Mouse (Mus musculus) MEL (cell line): ENCODE results near the gene Mrpl37. TPM values are rescaled to one million over a fixed set of nuclear protein-coding genes. Genes with fewer than 3 reads are reported as not detected.

ENCODE experiments used
- DNase-seq: peaks from one replicate; pipeline ENCODE4 v3.0.0; 2011; ENCODE audit warnings: low read depth, low spot score
- H3K27ac ChIP-seq: 2 replicates; pipeline ENCODE4 v1.5.1; 2012; ENCODE audit warnings: low read depth, mild to moderate bottlenecking, control low read depth, low read length, moderate library complexity; ENCODE audit not compliant: control insufficient read depth
- H3K27me3 ChIP-seq, 2 experiments: fragments of 150-350 bp in 1 of 2; sonication (generic) in 1 of 2; 2 replicates each; pipeline ENCODE4 v1.6.1; 2012; ENCODE audit warnings: low read length in 2 of 2, mild to moderate bottlenecking in 2 of 2, improper control_type of control experiment in 1 of 2, moderate library complexity in 1 of 2; ENCODE audit not compliant: insufficient read depth in 2 of 2, control insufficient read depth in 1 of 2
- H3K36me3 ChIP-seq, 2 experiments: 2 replicates each; pipeline ENCODE4 v1.6.1; 2012 to 2014; ENCODE audit warnings: low read length in 2 of 2, improper control_type of control experiment in 1 of 2, inconsistent platforms in 1 of 2, mild to moderate bottlenecking in 1 of 2; ENCODE audit not compliant: insufficient read depth in 2 of 2, control insufficient read depth in 1 of 2
- H3K4me1 ChIP-seq, 2 experiments: fragments of 150-350 bp in 1 of 2; sonication (generic) in 1 of 2; 2 replicates each; pipeline ENCODE4 v1.6.1; 2012; ENCODE audit warnings: low read length in 2 of 2, improper control_type of control experiment in 1 of 2, mild to moderate bottlenecking in 1 of 2; ENCODE audit not compliant: insufficient read depth in 2 of 2, control insufficient read depth in 1 of 2
- H3K4me3 ChIP-seq, 2 experiments: fragments of 150-350 bp in 1 of 2; sonication (generic) in 1 of 2; 2 replicates each; pipeline ENCODE4 v1.5.1; 2012; ENCODE audit warnings: low read depth in 2 of 2, low read length in 2 of 2, mild to moderate bottlenecking in 2 of 2, moderate library complexity in 2 of 2, control low read depth in 1 of 2, improper control_type of control experiment in 1 of 2; ENCODE audit not compliant: control insufficient read depth in 1 of 2, insufficient read depth in 1 of 2
- H3K79me2 ChIP-seq: 2 replicates; pipeline ENCODE4 v1.6.1; 2012; ENCODE audit warnings: mild to moderate bottlenecking, low read length, moderate library complexity; ENCODE audit not compliant: control insufficient read depth, poor library complexity, insufficient read depth
- H3K9ac ChIP-seq: 2 replicates; pipeline ENCODE4 v1.6.1; 2012; ENCODE audit warnings: low read depth, mild to moderate bottlenecking, control low read depth, low read length, moderate library complexity; ENCODE audit not compliant: control insufficient read depth, poor library complexity, severe bottlenecking
- H3K9me3 ChIP-seq: fragments of 150-350 bp; sonication (generic); replicated peaks from 2 replicates; pipeline ENCODE4 v1.6.1; 2012; ENCODE audit warnings: mild to moderate bottlenecking, low read length, improper control_type of control experiment, moderate library complexity; ENCODE audit not compliant: insufficient read depth
- BHLHE40 ChIP-seq: IDR thresholded peaks from 2 replicates; pipeline ENCODE4 v1.6.1; 2012; ENCODE audit warnings: low read depth, mild to moderate bottlenecking, inconsistent platforms, low read length, improper control_type of control experiment, borderline replicate concordance
- CHD1 ChIP-seq: IDR thresholded peaks from 2 replicates; pipeline ENCODE4 v1.6.1; 2012; ENCODE audit warnings: low read depth, mild to moderate bottlenecking, inconsistent platforms, low read length, improper control_type of control experiment
- CTCF ChIP-seq, 3 experiments: IDR thresholded peaks in 2 of 3; conservative IDR thresholded peaks in 1 of 3; 2 replicates each; pipeline ENCODE4 v1.5.1; 2011 to 2012; ENCODE audit warnings: low read length in 3 of 3, low read depth in 2 of 3, mild to moderate bottlenecking in 2 of 3, improper control_type of control experiment in 1 of 3, inconsistent platforms in 1 of 3, mixed read lengths in 1 of 3, moderate library complexity in 1 of 3; ENCODE audit not compliant: control insufficient read depth in 1 of 3, insufficient read depth in 1 of 3, poor library complexity in 1 of 3, severe bottlenecking in 1 of 3
- E2F4 ChIP-seq: IDR thresholded peaks from 2 replicates; pipeline ENCODE4 v1.6.1; 2011; ENCODE audit warnings: low read depth, low read length, improper control_type of control experiment, borderline replicate concordance
- ELF1 ChIP-seq: IDR thresholded peaks from 2 replicates; pipeline ENCODE4 v1.6.1; 2014; ENCODE audit warnings: low read depth, mild to moderate bottlenecking, inconsistent platforms, low read length, improper control_type of control experiment, moderate library complexity
- EP300 ChIP-seq, 2 experiments: IDR thresholded peaks; 2 replicates each; pipeline ENCODE4 v1.6.1; 2011; ENCODE audit warnings: improper control_type of control experiment in 2 of 2, low read length in 2 of 2, low read depth in 1 of 2, mild to moderate bottlenecking in 1 of 2
- ETS1 ChIP-seq: IDR thresholded peaks from 2 replicates; pipeline ENCODE4 v1.6.1; 2012; ENCODE audit warnings: low read depth, mild to moderate bottlenecking, inconsistent platforms, low read length, improper control_type of control experiment, moderate library complexity
- KAT2A ChIP-seq: conservative IDR thresholded peaks from 2 replicates; pipeline ENCODE4 v1.6.1; 2012; ENCODE audit warnings: low read depth, low read length, improper control_type of control experiment, inconsistent platforms
- MAFK ChIP-seq: IDR thresholded peaks from 2 replicates; pipeline ENCODE4 v1.6.1; 2011; ENCODE audit warnings: low read depth, mild to moderate bottlenecking, low read length, improper control_type of control experiment, borderline replicate concordance
- MAZ ChIP-seq: IDR thresholded peaks from 2 replicates; pipeline ENCODE4 v1.6.1; 2012; ENCODE audit warnings: low read depth, mild to moderate bottlenecking, inconsistent platforms, low read length, improper control_type of control experiment
- MEF2A ChIP-seq: IDR thresholded peaks from 2 replicates; pipeline ENCODE4 v1.6.1; 2014; ENCODE audit warnings: low read depth, mild to moderate bottlenecking, inconsistent platforms, low read length, improper control_type of control experiment; ENCODE audit not compliant: poor library complexity, insufficient replicate concordance, severe bottlenecking; ENCODE audit errors: extremely low read depth
- MXI1 ChIP-seq: IDR thresholded peaks from 2 replicates; pipeline ENCODE4 v1.6.1; 2011; ENCODE audit warnings: mild to moderate bottlenecking, low read depth, low read length, improper control_type of control experiment
- MYB ChIP-seq: IDR thresholded peaks from 2 replicates; pipeline ENCODE4 v1.6.1; 2011; ENCODE audit warnings: mild to moderate bottlenecking, low read depth, low read length, improper control_type of control experiment
- NELFE ChIP-seq: IDR thresholded peaks from 2 replicates; pipeline ENCODE4 v1.6.1; 2011; ENCODE audit warnings: low read depth, low read length, improper control_type of control experiment
- POLR2A ChIP-seq, 2 experiments: IDR thresholded peaks; 2 replicates each; pipeline ENCODE4 v1.6.1; 2011 to 2012; ENCODE audit warnings: low read length in 2 of 2, mild to moderate bottlenecking in 2 of 2, control low read depth in 1 of 2, improper control_type of control experiment in 1 of 2, low read depth in 1 of 2, moderate library complexity in 1 of 2; ENCODE audit not compliant: control insufficient read depth in 1 of 2, insufficient read depth in 1 of 2, poor library complexity in 1 of 2
- POLR2AphosphoS2 ChIP-seq: IDR thresholded peaks from 2 replicates; pipeline ENCODE4 v1.6.1; 2011; ENCODE audit warnings: low read length, improper control_type of control experiment
- POLR2AphosphoS5 ChIP-seq: IDR thresholded peaks from 2 replicates; pipeline ENCODE4 v1.6.1; 2012; ENCODE audit warnings: low read depth, borderline replicate concordance, mild to moderate bottlenecking, inconsistent platforms, low read length, moderate library complexity, mixed read lengths
- RAD21 ChIP-seq: IDR thresholded peaks from 2 replicates; pipeline ENCODE4 v1.6.1; 2011; ENCODE audit warnings: mild to moderate bottlenecking, low read depth, low read length, improper control_type of control experiment
- RCOR1 ChIP-seq: IDR thresholded peaks from 2 replicates; pipeline ENCODE4 v1.6.1; 2012; ENCODE audit warnings: low read depth, mild to moderate bottlenecking, inconsistent platforms, low read length, improper control_type of control experiment
- SIN3A ChIP-seq: IDR thresholded peaks from 2 replicates; pipeline ENCODE4 v1.6.1; 2012; ENCODE audit warnings: low read length, improper control_type of control experiment, inconsistent platforms
- SMC3 ChIP-seq: IDR thresholded peaks from 2 replicates; pipeline ENCODE4 v1.6.1; 2011; ENCODE audit warnings: low read depth, low read length, improper control_type of control experiment
- TAL1 ChIP-seq: IDR thresholded peaks from 2 replicates; pipeline ENCODE4 v1.6.1; 2012; ENCODE audit warnings: mild to moderate bottlenecking, inconsistent platforms, low read length, moderate library complexity, mixed read lengths
- TBP ChIP-seq: IDR thresholded peaks from 2 replicates; pipeline ENCODE4 v1.8.0; 2011; ENCODE audit warnings: low read depth, low read length, improper control_type of control experiment
- UBTF ChIP-seq: IDR thresholded peaks from 2 replicates; pipeline ENCODE4 v1.6.1; 2012; ENCODE audit warnings: low read depth, mild to moderate bottlenecking, inconsistent platforms, low read length, improper control_type of control experiment, moderate library complexity, borderline replicate concordance; ENCODE audit not compliant: insufficient read depth
- USF2 ChIP-seq, 2 experiments: IDR thresholded peaks; 2 replicates each; pipeline ENCODE4 v1.6.1; 2011 to 2012; ENCODE audit warnings: improper control_type of control experiment in 2 of 2, low read length in 2 of 2, borderline replicate concordance in 1 of 2, inconsistent platforms in 1 of 2, low read depth in 1 of 2, mild to moderate bottlenecking in 1 of 2; ENCODE audit not compliant: insufficient read depth in 1 of 2
- ZC3H11A ChIP-seq: IDR thresholded peaks from 2 replicates; pipeline ENCODE4 v1.6.1; 2012; ENCODE audit warnings: low read depth, mild to moderate bottlenecking, inconsistent platforms, low read length, improper control_type of control experiment
- ZMIZ1 ChIP-seq: IDR thresholded peaks from 2 replicates; pipeline ENCODE4 v1.6.1; 2012; ENCODE audit warnings: low read depth, mild to moderate bottlenecking, inconsistent platforms, low read length, improper control_type of control experiment, moderate library complexity
- ZNF384 ChIP-seq: IDR thresholded peaks from 2 replicates; pipeline ENCODE4 v1.6.1; 2012; ENCODE audit warnings: low read depth, mild to moderate bottlenecking, inconsistent platforms, low read length, improper control_type of control experiment
- polyA plus RNA-seq, 2 experiments: library from polyadenylated mRNA; stranded (reverse) in 1 of 2; unstranded in 1 of 2; fragments of >175 nt in 1 of 2; fragments of >200 nt in 1 of 2; gene quantifications; 2 replicates each; pipeline versions ENCODE4 v1.2.1 to v1.2.4; 2012; ENCODE audit warnings: low replicate concordance in 2 of 2, low read depth in 1 of 2; ENCODE audit not compliant: insufficient read length in 2 of 2, insufficient read depth in 1 of 2, missing spikeins in 1 of 2
- total RNA-seq: library from RNA; depleted of rRNA; stranded (reverse); fragments of 300-350 nt; gene quantifications from 2 replicates; pipeline ENCODE4 v1.2.3, GENCODE M21; 2012

The Mrpl37 gene
- total and polyA plus RNA-seq, 3 experiments, result 73.1 to 423 (median 153) TPM

DNA sequence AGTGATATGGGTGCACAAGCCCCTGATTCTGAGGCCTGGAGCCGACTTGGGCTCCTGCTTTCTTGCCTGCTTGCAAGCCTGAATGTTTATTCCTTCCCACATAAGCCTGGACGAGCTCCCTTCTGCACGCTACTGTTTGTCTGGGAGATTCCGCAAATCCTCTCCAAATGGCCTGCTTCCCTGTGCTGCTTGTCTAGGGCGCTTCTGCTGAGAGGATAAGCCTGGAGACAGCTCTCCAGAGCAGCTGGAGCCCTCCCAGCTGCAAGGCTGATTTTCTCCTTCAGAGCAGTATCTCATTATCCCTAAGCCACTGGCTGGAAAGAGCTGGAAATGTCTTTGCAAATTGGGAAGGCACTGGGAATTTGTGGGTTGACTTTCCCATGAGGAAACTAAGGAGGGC is 8.8 kb upstream of the Mrpl37 start:
- no peaks in the 10 kb centered on the region for H3K9me3 ChIP-seq
- 0 out of 4 replicates have a peak, but pooled peaks cover 0 to 5% of the 10 kb centered on the region in 2 experiments for H3K4me1 ChIP-seq

GRCm38 (mm10) chr4:107072343-107072742 is 5.7 kb upstream of the Mrpl37 start:
- TF ChIP-seq MEF2A (no peak), ZC3H11A (no peak), MAFK (no peak), CHD1 (no peak), MXI1 (no peak), ZMIZ1 (no peak), SIN3A (no peak), ELF1 (no peak), RAD21 (no peak), NELFE (no peak), MYB (no peak), EP300 (IDR thresholded peaks at IDR 0.05; ENCODE audit: low read depth in 1 of 2, low read length in 2 of 2) (no peak), UBTF (no peak), ETS1 (no peak), CTCF (IDR thresholded peaks at IDR 0.05 in 2 of 3, conservative IDR thresholded peaks at IDR 0.05 in 1 of 3; ENCODE audit: control insufficient read depth in 1 of 3, insufficient read depth in 1 of 3, low read depth in 2 of 3, low read length in 3 of 3, poor library complexity in 1 of 3, severe bottlenecking in 1 of 3) (no peak), E2F4 (no peak), ZNF384 (no peak), USF2 (IDR thresholded peaks at IDR 0.05; ENCODE audit: borderline replicate concordance in 1 of 2, insufficient read depth in 1 of 2, low read depth in 1 of 2, low read length in 2 of 2) (no peak)
- TF ChIP-seq, all 39 proteins: peak for 0
- Histone ChIP-seq H3K9me3 (no peaks in the 10 kb centered on the region), H3K27ac (no peak overlapping the region), H3K79me2 (peaks cover under 1% of the 10 kb centered on the region; the same call in 1 of the 2 replicates), H3K9ac (no peak overlapping the region), H3K4me1 (peaks cover 2 to 4% of the 10 kb centered on the region in 2 experiments; a peak in 1 of 4 replicates), H3K36me3 (no peaks in the 10 kb centered on the region), H3K27me3 (no peaks in the 10 kb centered on the region), H3K4me3 (no peak overlapping the region)
- no peak for DNase-seq

More for the DNA sequence above, 8.8 kb upstream of the Mrpl37 start:
- Histone ChIP-seq H3K4me3 (no peak overlapping the region), H3K27ac (no peak overlapping the region), H3K79me2 (no peaks in the 10 kb centered on the region), H3K9ac (no peak overlapping the region), H3K27me3 (no peaks in the 10 kb centered on the region), H3K36me3 (peaks cover 0 to 3% of the 10 kb centered on the region in 2 experiments; a peak in 2 of 4 replicates)
- DNase-seq, result no peak
- TF ChIP-seq E2F4 (no peak), ZMIZ1 (no peak), TBP (no peak), CTCF (IDR thresholded peaks at IDR 0.05 in 2 of 3, conservative IDR thresholded peaks at IDR 0.05 in 1 of 3; ENCODE audit: control insufficient read depth in 1 of 3, insufficient read depth in 1 of 3, low read depth in 2 of 3, low read length in 3 of 3, poor library complexity in 1 of 3, severe bottlenecking in 1 of 3) (no peak), POLR2AphosphoS2 (no peak), UBTF (no peak), USF2 (IDR thresholded peaks at IDR 0.05; ENCODE audit: borderline replicate concordance in 1 of 2, insufficient read depth in 1 of 2, low read depth in 1 of 2, low read length in 2 of 2) (no peak), MAZ (no peak), RCOR1 (no peak), ELF1 (no peak), TAL1 (no peak), SIN3A (no peak), BHLHE40 (no peak), POLR2AphosphoS5 (no peak), SMC3 (no peak), POLR2A (IDR thresholded peaks at IDR 0.05; ENCODE audit: control insufficient read depth in 1 of 2, insufficient read depth in 1 of 2, low read depth in 1 of 2, low read length in 2 of 2, poor library complexity in 1 of 2) (no peak), MXI1 (no peak), KAT2A (no peak)
